ENCODE assay signal across 12 mouse cellular contexts in genomic region chr8:12663105-12663456, GRCm38 (mm10).
"Had no signal": no experiment of that assay in that cellular context is flagged by ENCODE, and none has a peak within 500 bp of the region (broad histone marks: within the 10 kb centered on the region; RNA-seq: fewer than 3 reads in every experiment).

No protein-coding gene starts in this region.

- H3K4me1 ChIP-seq: limb, embryonic 13.5 days; lung, embryonic 15.5 days; midbrain, embryonic 15.5 days had no signal

- H3K4me3 ChIP-seq: left cerebral cortex, adult 2 months; limb, embryonic 13.5 days; liver, embryonic 15.5 days; lung, embryonic 15.5 days; midbrain, embryonic 15.5 days had no signal

- H3K4me2 ChIP-seq: limb, embryonic 13.5 days; liver, embryonic 11.5 days; liver, embryonic 15.5 days; lung, embryonic 15.5 days; midbrain, embryonic 11.5 days; midbrain, embryonic 15.5 days had no signal

- ATAC-seq: midbrain, embryonic 15.5 days had no signal

- H3K9me3 ChIP-seq: limb, embryonic 13.5 days; liver, embryonic 15.5 days; lung, embryonic 15.5 days; midbrain, embryonic 15.5 days had no signal

- DNase-seq: kidney, adult 8-10 months; kidney, postnatal 25 days; right cerebral cortex, postnatal 14 days; thymus, postnatal 4 days had no signal

- H3K9ac ChIP-seq: limb, embryonic 13.5 days; liver, embryonic 15.5 days; lung, embryonic 15.5 days; midbrain, embryonic 15.5 days had no signal

- H3K27ac ChIP-seq: left cerebral cortex, adult 2 months; limb, embryonic 13.5 days; liver, embryonic 15.5 days; lung, embryonic 15.5 days; midbrain, embryonic 15.5 days had no signal

- H3K27me3 ChIP-seq: limb, embryonic 13.5 days; liver, embryonic 15.5 days; lung, embryonic 15.5 days; megakaryocyte, embryonic 14.5 days; midbrain, embryonic 15.5 days had no signal
